Mouse (Mus musculus) G1E (cell line): ENCODE data around the gene Lbr.

Experiments used
- CTCF ChIP-seq: IDR thresholded peaks from 2 replicates; pipeline ENCODE4 v1.5.1; 2012; ENCODE audit warnings: low read depth, low read length, inconsistent platforms, mixed read lengths
- GATA1 ChIP-seq: IDR thresholded peaks from 2 replicates; pipeline ENCODE4 v1.6.1; 2012; ENCODE audit warnings: borderline replicate concordance, low read length, inconsistent platforms, mixed read lengths
- POLR2AphosphoS5 ChIP-seq: IDR thresholded peaks from 2 replicates; pipeline ENCODE4 v1.6.1; 2012; ENCODE audit warnings: low read depth, low read length, inconsistent platforms; ENCODE audit not compliant: insufficient replicate concordance
- TAL1 ChIP-seq: conservative IDR thresholded peaks from 2 replicates; pipeline ENCODE4 v1.6.1; 2012; ENCODE audit warnings: low read depth, low read length, inconsistent platforms, mixed read lengths

DNA sequence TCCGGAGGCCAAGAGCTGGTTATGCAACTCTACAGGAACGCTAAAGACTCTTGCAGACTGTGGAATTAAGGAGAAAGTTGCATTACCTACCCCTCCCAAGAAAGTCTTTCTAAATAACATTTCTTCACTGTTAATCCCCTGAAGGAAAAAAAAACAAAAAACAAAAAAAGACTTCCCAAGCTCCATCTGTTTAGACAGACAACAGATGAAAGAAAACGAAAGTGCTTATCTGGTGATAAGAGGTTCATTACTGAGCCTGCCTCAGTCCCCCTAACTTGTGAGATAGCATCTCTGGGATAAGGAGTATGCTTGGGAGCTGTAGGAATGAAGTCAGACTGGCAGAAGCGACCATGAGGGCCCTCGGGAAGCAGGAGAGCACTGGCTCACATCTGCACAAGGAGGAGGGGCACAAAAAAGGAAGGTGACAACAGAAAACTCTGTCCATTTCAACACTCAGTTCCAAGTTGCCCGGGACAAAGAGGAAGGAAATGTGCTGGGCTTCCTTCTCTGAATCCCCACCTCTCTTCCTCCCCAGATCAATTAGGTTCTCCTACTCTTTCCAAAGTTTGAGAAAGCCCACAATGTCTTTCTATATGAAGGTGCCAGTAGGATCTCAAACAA is 3.0 kb downstream of the Lbr start:
- TF ChIP-seq CTCF (no peak), GATA1 (no peak), TAL1 (0 out of 2 replicates have a peak, but pooled peaks have one; percentile 25), POLR2AphosphoS5 (no peak)
